Mouse (Mus musculus): ENCODE data around the gene Reg3g. TPM values are rescaled to one million over a fixed set of nuclear protein-coding genes. Genes with fewer than 3 reads are reported as not detected.
"Not testable (repeated sequence)": the region's sequence is repeated elsewhere in the genome, so short reads cannot be mapped to it uniquely, and the experiment has no call there.

Gene Reg3g
- total RNA-seq (2022) = not detected

DNA sequence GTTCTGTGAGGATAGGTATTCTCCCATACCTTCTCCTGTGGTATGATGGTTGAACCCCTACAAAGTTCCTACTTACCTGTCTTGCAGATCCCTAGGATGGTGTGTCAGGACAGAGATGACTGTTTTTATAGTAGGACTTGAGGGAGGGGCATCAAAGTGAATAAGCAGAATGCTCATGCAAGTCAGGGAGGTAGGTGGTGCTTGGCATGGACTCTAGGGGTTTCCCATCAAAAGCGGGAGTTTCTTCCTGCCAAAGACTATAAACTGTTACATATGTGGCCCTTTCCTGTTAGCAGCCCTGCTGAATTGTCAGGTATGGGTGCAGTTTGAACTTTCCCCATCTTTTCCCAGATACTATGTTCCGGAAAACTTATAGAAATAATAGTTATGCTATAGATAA is at the start of gene Reg3g:
Reg3g (minus strand) TSS at position 101 of the 400 bp plus-strand sequence.
- DNase-seq = no peak

- DNase-seq = no peak
These were observed 47.2 kb upstream of the Reg3g start for GRCm38 (mm10) chr6:78515777-78516446.

DNA sequence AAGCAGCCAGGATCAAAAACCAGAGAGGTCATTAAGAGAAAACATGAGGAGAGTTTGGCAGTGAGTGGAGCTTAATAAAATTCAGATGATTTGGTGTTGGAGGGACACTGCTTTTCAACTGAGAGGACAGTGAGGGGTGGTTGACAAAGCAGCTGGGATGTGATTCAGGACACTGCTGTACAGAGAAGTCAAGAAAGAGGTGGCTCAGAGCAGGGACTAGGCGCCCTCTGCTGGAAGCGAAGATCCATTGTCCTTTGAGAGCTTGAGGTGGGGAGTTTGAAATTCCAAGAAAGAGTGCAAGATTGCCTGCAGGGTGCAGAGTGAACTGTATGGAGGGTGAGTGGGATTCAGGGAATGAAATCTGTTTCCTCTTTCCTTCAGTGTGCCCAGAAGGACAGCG is 44.2 kb upstream of the Reg3g start:
- peak; percentile 8 for DNase-seq

DNA sequence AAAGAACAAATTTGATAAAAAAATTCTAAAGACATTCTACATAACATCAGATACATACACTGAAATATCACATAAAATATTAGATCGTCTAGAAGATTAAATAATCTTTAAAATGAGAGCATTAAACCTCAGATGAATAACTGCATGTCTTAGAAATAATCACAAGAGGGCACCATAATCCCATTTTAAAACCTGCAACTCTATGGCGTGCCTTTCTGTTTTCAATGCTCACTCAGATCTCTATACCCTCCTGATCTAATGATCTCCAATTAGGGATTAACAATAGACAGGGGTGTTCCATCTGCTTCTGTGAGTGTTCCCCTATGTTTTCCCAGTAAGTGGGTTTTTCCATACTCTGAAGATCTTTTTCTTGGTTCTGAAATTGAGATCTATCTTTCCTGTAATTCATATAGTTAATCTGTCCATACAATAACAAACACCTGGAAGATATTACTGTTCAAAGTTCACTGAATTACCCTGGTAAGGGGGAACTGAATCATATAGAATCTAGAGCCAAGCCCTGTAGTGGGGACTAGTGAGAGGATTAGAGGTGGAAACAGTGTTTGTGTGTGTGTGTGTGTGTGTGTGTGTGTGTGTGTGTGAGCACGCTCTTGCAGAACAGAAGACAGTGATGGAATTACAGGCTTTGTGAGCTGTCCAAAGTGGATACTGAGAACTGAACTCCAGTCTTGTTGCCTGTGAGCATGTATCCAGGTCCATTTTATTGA is 41.7 kb upstream of the Reg3g start:
- no peak for DNase-seq

DNA sequence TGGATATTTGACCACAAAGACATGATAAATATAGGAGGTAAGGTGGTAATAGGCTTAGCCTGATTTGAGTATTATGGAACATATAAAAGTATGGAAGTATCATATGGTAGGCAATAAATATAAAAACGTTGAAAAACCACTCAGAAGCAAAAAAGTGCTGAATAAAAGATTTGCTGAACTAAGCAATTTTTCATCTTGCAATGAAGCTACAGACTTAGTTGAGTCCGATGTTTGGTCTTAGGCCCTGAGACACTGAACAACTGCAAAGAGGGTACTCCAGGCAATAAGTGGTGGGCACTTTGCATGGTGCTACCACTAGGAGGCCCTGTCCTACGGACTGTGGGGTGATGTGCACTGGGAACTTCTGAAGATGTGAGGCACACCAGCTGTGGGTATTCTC is 37.1 kb upstream of the Reg3g start:
- no peak for DNase-seq

GRCm38 (mm10) chr6:78494633-78495032 is 26.0 kb upstream of the Reg3g start:
- no peak for DNase-seq

- no peak for DNase-seq
These were observed 615 bp upstream of the Reg3g start for GRCm38 (mm10) chr6:78469287-78469686.

DNA sequence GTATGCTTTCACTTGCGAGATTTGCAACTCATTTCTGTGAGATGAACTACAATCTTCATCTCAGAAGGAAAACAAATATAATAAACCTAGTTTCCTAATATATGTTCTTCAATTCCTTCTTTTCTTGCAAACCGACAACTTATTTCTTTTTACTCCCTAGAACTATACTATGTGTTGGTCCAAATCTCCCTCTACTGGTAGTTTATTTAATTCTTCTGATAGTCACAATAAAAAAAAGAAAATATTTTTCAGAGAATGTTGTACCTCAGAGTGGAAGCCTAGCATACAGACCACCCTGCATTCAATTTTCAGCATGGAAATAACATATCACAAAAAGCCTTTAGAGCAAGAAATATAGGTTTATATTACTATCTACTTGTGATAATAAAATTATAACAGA is 5.4 kb downstream of the Reg3g start:
- DNase-seq = no peak

GRCm38 (mm10) chr6:78462360-78462759 is 6.3 kb downstream of the Reg3g start:
- no peak for DNase-seq

GRCm38 (mm10) chr6:78460191-78460825 is 8.4 kb downstream of the Reg3g start:
- DNase-seq = no peak

GRCm38 (mm10) chr6:78452804-78453203 is 15.9 kb downstream of the Reg3g start:
- no peak for DNase-seq

- DNase-seq = no peak
These were observed 20.3 kb downstream of the Reg3g start for GRCm38 (mm10) chr6:78448409-78448808.

DNA sequence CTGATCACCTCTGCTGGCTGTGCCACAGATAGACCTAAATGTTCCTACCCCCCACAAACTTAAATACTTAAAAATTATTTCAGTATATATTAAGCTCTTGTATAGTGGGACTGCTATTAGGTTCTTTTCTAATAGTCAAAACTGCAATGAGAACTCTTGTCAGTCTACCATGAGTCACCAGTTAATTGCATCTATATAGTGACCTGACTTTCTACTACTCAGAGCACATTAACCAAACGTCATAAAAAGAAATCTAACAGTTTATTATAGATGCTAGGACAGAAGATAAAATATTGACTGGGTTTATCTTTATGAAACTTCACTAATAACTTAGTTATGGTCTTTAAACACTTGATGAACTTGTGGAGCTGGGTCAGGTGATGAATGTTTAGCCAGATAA is 21.5 kb downstream of the Reg3g start:
- DNase-seq = no peak

- DNase-seq = no peak
These were observed 43.2 kb downstream of the Reg3g start for GRCm38 (mm10) chr6:78425497-78425896.

DNA sequence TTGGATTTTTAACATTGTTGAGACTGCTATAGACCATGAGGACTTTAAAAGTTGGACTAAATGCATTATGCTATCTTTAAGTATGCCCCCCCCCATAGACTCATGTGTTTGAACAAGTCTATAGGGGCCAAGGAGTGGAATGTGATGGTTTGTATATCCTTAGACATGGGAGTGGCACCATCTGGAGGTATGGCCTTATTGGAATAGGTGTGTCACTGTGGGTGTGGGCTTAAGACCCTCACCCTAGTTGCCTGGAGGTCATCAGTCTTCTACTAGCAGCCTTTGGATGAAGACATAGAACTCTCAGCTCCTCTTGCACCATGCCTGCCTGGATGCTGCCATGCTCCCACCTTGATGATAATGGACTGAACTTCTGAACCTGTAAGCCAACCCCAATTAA is 46.3 kb downstream of the Reg3g start, which contains the start of gene Reg1:
Reg1 (plus strand) TSS at position 301 of the 400 bp plus-strand sequence.
- DNase-seq = not testable (repeated sequence)

Other genes with a start within 250 kb of the Reg3g start
- not detected for gene Reg3b, start 98.2 kb downstream of the Reg3g start, total RNA-seq (2022)
- not detected for gene Reg3d, start 90.0 kb downstream of the Reg3g start, total RNA-seq (2022)
- not detected for gene Reg3a, start 88.2 kb downstream of the Reg3g start, total RNA-seq (2022)
- not detected for gene Reg2, start 73.2 kb downstream of the Reg3g start, total RNA-seq (2022)
- not detected for gene Reg1, start 46.2 kb downstream of the Reg3g start, total RNA-seq (2022)

Measured in adrenal gland, adult 8-10 months (tissue).